8 mouse cellular contexts compared by ENCODE assay signal in the genomic region with DNA sequence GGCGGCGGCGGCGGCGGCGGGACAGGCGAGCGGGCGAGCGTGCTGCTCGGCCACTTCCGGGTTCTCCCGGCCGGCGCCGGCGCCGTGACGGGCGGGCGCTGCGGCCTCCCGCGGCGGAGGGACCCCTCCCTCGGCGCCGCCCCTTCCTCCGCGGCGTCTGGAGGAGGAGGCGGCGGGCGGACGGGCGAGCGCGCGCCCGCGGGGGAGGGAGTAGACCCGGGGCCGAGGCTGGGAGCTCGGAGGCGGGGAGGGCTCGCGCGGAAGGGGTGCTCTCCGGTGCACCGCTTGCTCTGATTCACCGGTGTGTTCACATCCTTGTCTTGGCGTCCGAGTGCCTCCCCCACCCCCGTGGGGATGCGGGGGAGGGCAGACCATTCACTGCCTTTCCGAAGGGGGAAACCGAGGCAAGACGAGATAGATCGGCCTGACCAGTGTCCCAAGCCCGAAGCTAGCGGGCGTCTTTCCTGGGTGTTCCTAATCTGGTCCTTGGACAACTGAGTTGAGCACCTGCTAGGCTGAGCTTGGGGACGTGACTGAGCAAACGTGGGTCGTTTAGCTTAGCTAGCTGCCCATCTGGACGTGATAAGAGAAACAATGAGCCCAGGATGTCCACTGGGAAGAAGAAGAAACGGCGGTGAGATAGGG. TPM values are rescaled to one million over a fixed set of nuclear protein-coding genes. Genes with fewer than 3 reads are reported as not detected.
DNase-seq lines count a peak whose midpoint lies in the region; ATAC-seq lines count a peak whose summit lies in the region.

A gene (minus strand): TSS at position 121 of the 645 bp plus-strand sequence.

- H3K9ac ChIP-seq in kidney, embryonic 14.5 days (ENCODE audit: low read depth, low read length), result peak within 1 kb of the TSS; percentile 87
- peak within 1 kb of the TSS; percentile 78 for H3K9ac ChIP-seq in liver, embryonic 12.5 days
- H3K9ac ChIP-seq in stomach, embryonic 14.5 days (replicated peaks; ENCODE audit: low read depth, low read length), result peak within 1 kb of the TSS; percentile 87

- no peaks in the 10 kb centered on the region; the same call in 1 of the 2 replicates for H3K27me3 ChIP-seq in kidney, embryonic 14.5 days (ENCODE audit: control insufficient read depth, insufficient read depth, low read length)
- peaks cover 33% of the 10 kb centered on the region for H3K27me3 ChIP-seq in liver, embryonic 12.5 days (replicated peaks)
- H3K27me3 ChIP-seq in stomach, embryonic 14.5 days (ENCODE audit: control insufficient read depth, insufficient read depth, low read length), result no peaks in the 10 kb centered on the region

- DNase-seq in left cerebral cortex, adult 18-20 months (ENCODE audit: low spot score in 2 of 2), result peak; percentile 64 to 82
- DNase-seq in left cerebral cortex, adult 11 months (ENCODE audit: low spot score), result no peak
- peak; percentile 77 for DNase-seq in embryo, embryonic 9.5 days (ENCODE audit: extremely low spot score)
- peak; percentile 78 to 81 for DNase-seq in heart, adult 9 months (ENCODE audit: low spot score in 2 of 2)
- peak; percentile 28 to 51 for DNase-seq in natural killer cell, adult 2 months (ENCODE audit: low spot score in 2 of 2)

- peaks cover 13% of the 10 kb centered on the region; the same call in 1 of the 2 replicates for H3K4me1 ChIP-seq in kidney, embryonic 14.5 days (ENCODE audit: control insufficient read depth, insufficient read depth, low read length)
- peaks cover 33% of the 10 kb centered on the region for H3K4me1 ChIP-seq in liver, embryonic 12.5 days
- no peaks in the 10 kb centered on the region for H3K4me1 ChIP-seq in stomach, embryonic 14.5 days (ENCODE audit: control insufficient read depth, insufficient read depth, low read length)

- ATAC-seq in kidney, embryonic 14.5 days (ENCODE audit: low FRiP score, low TSS enrichment), result peak; percentile 93
- ATAC-seq in liver, embryonic 12.5 days, result peak; percentile 84
- peak; percentile 88 for ATAC-seq in stomach, embryonic 14.5 days (ENCODE audit: insufficient number of reproducible peaks, insufficient read depth, low FRiP score, low read depth)

- peak within 1 kb of the TSS; percentile 89 for H3K4me2 ChIP-seq in kidney, embryonic 14.5 days (replicated peaks; ENCODE audit: low read depth, low read length)
- H3K4me2 ChIP-seq in liver, embryonic 12.5 days, result peak within 1 kb of the TSS; percentile 89
- peak within 1 kb of the TSS; percentile 66 for H3K4me2 ChIP-seq in stomach, embryonic 14.5 days (replicated peaks; ENCODE audit: low read depth, low read length)

- no peaks in the 10 kb centered on the region for H3K36me3 ChIP-seq in kidney, embryonic 14.5 days (ENCODE audit: control insufficient read depth, insufficient read depth, low read length)
- no peaks in the 10 kb centered on the region for H3K36me3 ChIP-seq in liver, embryonic 12.5 days
- no peaks in the 10 kb centered on the region for H3K36me3 ChIP-seq in stomach, embryonic 14.5 days (ENCODE audit: control insufficient read depth, insufficient read depth, low read length)

- peak within 1 kb of the TSS; percentile 5; the same call in 1 of the 2 replicates for H3K27ac ChIP-seq in kidney, embryonic 14.5 days (ENCODE audit: low read depth, low read length)
- H3K27ac ChIP-seq in liver, embryonic 12.5 days, result peak within 1 kb of the TSS; percentile 51
- peak within 1 kb of the TSS; percentile 58 for H3K27ac ChIP-seq in stomach, embryonic 14.5 days (ENCODE audit: low read length)

- under 1% methylated on average over 27 of the region's 68 CpGs for WGBS in kidney, embryonic 14.5 days
- 1% methylated on average over 23 of the region's 68 CpGs for WGBS in liver, embryonic 12.5 days (ENCODE audit: insufficient replicate concordance)
- under 1% methylated on average over 45 of the region's 68 CpGs for WGBS in stomach, embryonic 14.5 days

- H3K4me3 ChIP-seq in kidney, embryonic 14.5 days (ENCODE audit: low read length), result peak within 1 kb of the TSS; percentile 88
- H3K4me3 ChIP-seq in liver, embryonic 12.5 days, result peak within 1 kb of the TSS; percentile 79
- peak within 1 kb of the TSS; percentile 72 for H3K4me3 ChIP-seq in stomach, embryonic 14.5 days (ENCODE audit: low read depth, low read length)

- H3K9me3 ChIP-seq in kidney, embryonic 14.5 days (ENCODE audit: control insufficient read depth, low read length), result no peaks in the 10 kb centered on the region
- H3K9me3 ChIP-seq in liver, embryonic 12.5 days (replicated peaks), result no peaks in the 10 kb centered on the region
- H3K9me3 ChIP-seq in stomach, embryonic 14.5 days (ENCODE audit: control insufficient read depth, low read depth, low read length), result no peaks in the 10 kb centered on the region

RNA-seq across cellular contexts. Expression of the gene that starts here (rescaled TPM):
- total RNA-seq in left cerebral cortex, adult 18-20 months (2021), result 100 to 1,000 TPM; 157 to 168 TPM
- 10.8 and 15.5 TPM in 2 replicates for polyA plus RNA-seq in kidney, embryonic 14.5 days (2014; fragmentation: Nextera tagmentation; extraction: Ambion mirVana)
- polyA plus RNA-seq in liver, embryonic 12.5 days (2016; fragmentation: Nextera tagmentation; extraction: Ambion mirVana), result 6.9 and 8.2 TPM in 2 replicates
- 8.1 and 9.5 TPM in 2 replicates for polyA plus RNA-seq in stomach, embryonic 14.5 days (2014; fragmentation: Nextera tagmentation; extraction: Ambion mirVana)

Comparison
In these comparisons a context has a peak if more than half of its experiments do, and no peak if none do; other contexts are left out.
1. H3K27ac ChIP-seq: peak in every context shown above with its lines; median percentile 58 in stomach, embryonic 14.5 days; 51 in liver, embryonic 12.5 days; 5 in kidney, embryonic 14.5 days.